Mouse (Mus musculus): Measurements from ENCODE around the gene Twf2. TPM values are rescaled to one million over a fixed set of nuclear protein-coding genes. Genes with fewer than 3 reads are reported as not detected.

Gene Twf2
- total and polyA plus RNA-seq, 3 experiments = 66.8 to 101 TPM; not detected in 1

- H3K36me3 ChIP-seq (ENCODE audit: control insufficient read depth in 1 of 2, insufficient read depth in 2 of 2, low read length in 2 of 2) = no peaks in the 10 kb centered on the region; a peak in 1 of 4 replicates
- H3K9ac ChIP-seq (ENCODE audit: control insufficient read depth, low read depth, low read length, poor library complexity, severe bottlenecking) = no peak overlapping the region
- H3K27ac ChIP-seq (ENCODE audit: control insufficient read depth, low read depth, low read length) = no peak overlapping the region
- H3K27me3 ChIP-seq (ENCODE audit: control insufficient read depth in 1 of 2, insufficient read depth in 2 of 2, low read length in 2 of 2) = no peaks in the 10 kb centered on the region
- no peaks in the 10 kb centered on the region for H3K79me2 ChIP-seq (ENCODE audit: control insufficient read depth, insufficient read depth, low read length, poor library complexity)
- no peak for DNase-seq (ENCODE audit: low read depth, low spot score)
- H3K4me1 ChIP-seq (ENCODE audit: control insufficient read depth in 1 of 2, insufficient read depth in 2 of 2, low read length in 2 of 2) = peaks cover 0 to 7% of the 10 kb centered on the region in 2 experiments; a peak in 1 of 4 replicates
- TF ChIP-seq ZNF384 (IDR thresholded peaks at IDR 0.05; ENCODE audit: low read depth, low read length) (no peak), MYC (IDR thresholded peaks at IDR 0.05; ENCODE audit: low read depth, low read length) (no peak), UBTF (IDR thresholded peaks at IDR 0.05; ENCODE audit: borderline replicate concordance, insufficient read depth, low read depth, low read length) (no peak), MEF2A (IDR thresholded peaks at IDR 0.05; ENCODE audit: extremely low read depth, insufficient replicate concordance, low read depth, low read length, poor library complexity, severe bottlenecking) (no peak), BHLHE40 (IDR thresholded peaks at IDR 0.05; ENCODE audit: borderline replicate concordance, low read depth, low read length) (no peak), MAFK (IDR thresholded peaks at IDR 0.05; ENCODE audit: borderline replicate concordance, low read depth, low read length) (no peak)
- H3K4me3 ChIP-seq (ENCODE audit: control insufficient read depth in 1 of 2, insufficient read depth in 1 of 2, low read depth in 2 of 2, low read length in 2 of 2) = no peak overlapping the region
- H3K9me3 ChIP-seq (replicated peaks; ENCODE audit: insufficient read depth, low read length) = no peaks in the 10 kb centered on the region
Measured at GRCm38 (mm10) chr9:106231816-106232215, 28.9 kb downstream of the Twf2 start.

GRCm38 (mm10) chr9:106232956-106233355 lies 30.0 kb downstream of the Twf2 start:
- TF ChIP-seq E2F4 (IDR thresholded peaks at IDR 0.05; ENCODE audit: borderline replicate concordance, low read depth, low read length) = no peak
- no peak for TF ChIP-seq MYB (IDR thresholded peaks at IDR 0.05; ENCODE audit: low read depth, low read length)
- no peak for TF ChIP-seq KAT2A (conservative IDR thresholded peaks at IDR 0.05; ENCODE audit: low read depth, low read length)
- TF ChIP-seq UBTF (IDR thresholded peaks at IDR 0.05; ENCODE audit: borderline replicate concordance, insufficient read depth, low read depth, low read length) = no peak
- no peak for TF ChIP-seq ELF1 (IDR thresholded peaks at IDR 0.05; ENCODE audit: low read depth, low read length)
- no peak for TF ChIP-seq POLR2AphosphoS2 (IDR thresholded peaks at IDR 0.05; ENCODE audit: low read length)
- peaks cover 0 to 7% of the 10 kb centered on the region in 2 experiments; a peak in 1 of 4 replicates for H3K4me1 ChIP-seq (ENCODE audit: control insufficient read depth in 1 of 2, insufficient read depth in 2 of 2, low read length in 2 of 2)
- H3K36me3 ChIP-seq (ENCODE audit: control insufficient read depth in 1 of 2, insufficient read depth in 2 of 2, low read length in 2 of 2) = no peaks in the 10 kb centered on the region; a peak in 1 of 4 replicates

GRCm38 (mm10) chr9:106233953-106234352 lies 31.0 kb downstream of the Twf2 start:
- Histone ChIP-seq H3K9me3 (replicated peaks; ENCODE audit: insufficient read depth, low read length) (no peaks in the 10 kb centered on the region), H3K27me3 (ENCODE audit: control insufficient read depth in 1 of 2, insufficient read depth in 2 of 2, low read length in 2 of 2) (no peaks in the 10 kb centered on the region), H3K9ac (ENCODE audit: control insufficient read depth, low read depth, low read length, poor library complexity, severe bottlenecking) (no peak overlapping the region), H3K4me1 (ENCODE audit: control insufficient read depth in 1 of 2, insufficient read depth in 2 of 2, low read length in 2 of 2) (peaks cover 0 to 7% of the 10 kb centered on the region in 2 experiments; a peak in 1 of 4 replicates), H3K27ac (ENCODE audit: control insufficient read depth, low read depth, low read length) (no peak overlapping the region), H3K4me3 (ENCODE audit: control insufficient read depth in 1 of 2, insufficient read depth in 1 of 2, low read depth in 2 of 2, low read length in 2 of 2) (no peak overlapping the region), H3K36me3 (ENCODE audit: control insufficient read depth in 1 of 2, insufficient read depth in 2 of 2, low read length in 2 of 2) (peaks cover 0 to 3% of the 10 kb centered on the region in 2 experiments; a peak in 2 of 4 replicates), H3K79me2 (ENCODE audit: control insufficient read depth, insufficient read depth, low read length, poor library complexity) (no peaks in the 10 kb centered on the region)
- DNase-seq (ENCODE audit: low read depth, low spot score) = no peak
- no peak for TF ChIP-seq TCF12 (IDR thresholded peaks at IDR 0.05; ENCODE audit: low read depth, low read length)
- TF ChIP-seq MYC (IDR thresholded peaks at IDR 0.05; ENCODE audit: low read depth, low read length) = no peak
- no peak for TF ChIP-seq USF2 (IDR thresholded peaks at IDR 0.05; ENCODE audit: borderline replicate concordance in 1 of 2, insufficient read depth in 1 of 2, low read depth in 1 of 2, low read length in 2 of 2)
- no peak for TF ChIP-seq CTCF (IDR thresholded peaks at IDR 0.05 in 2 of 3, conservative IDR thresholded peaks at IDR 0.05 in 1 of 3; ENCODE audit: control insufficient read depth in 1 of 3, insufficient read depth in 1 of 3, low read depth in 2 of 3, low read length in 3 of 3, poor library complexity in 1 of 3, severe bottlenecking in 1 of 3)
- no peak for TF ChIP-seq ZMIZ1 (IDR thresholded peaks at IDR 0.05; ENCODE audit: low read depth, low read length)
- TF ChIP-seq SIN3A (IDR thresholded peaks at IDR 0.05; ENCODE audit: low read length) = no peak
- no peak for TF ChIP-seq BHLHE40 (IDR thresholded peaks at IDR 0.05; ENCODE audit: borderline replicate concordance, low read depth, low read length)

More at GRCm38 (mm10) chr9:106232956-106233355, 30.0 kb downstream of the Twf2 start:
- H3K9ac ChIP-seq (ENCODE audit: control insufficient read depth, low read depth, low read length, poor library complexity, severe bottlenecking) = no peak overlapping the region
- no peak for DNase-seq (ENCODE audit: low read depth, low spot score)
- no peaks in the 10 kb centered on the region for H3K79me2 ChIP-seq (ENCODE audit: control insufficient read depth, insufficient read depth, low read length, poor library complexity)
- no peaks in the 10 kb centered on the region for H3K27me3 ChIP-seq (ENCODE audit: control insufficient read depth in 1 of 2, insufficient read depth in 2 of 2, low read length in 2 of 2)
- H3K4me3 ChIP-seq (ENCODE audit: control insufficient read depth in 1 of 2, insufficient read depth in 1 of 2, low read depth in 2 of 2, low read length in 2 of 2) = no peak overlapping the region
- no peak overlapping the region for H3K27ac ChIP-seq (ENCODE audit: control insufficient read depth, low read depth, low read length)
- no peaks in the 10 kb centered on the region for H3K9me3 ChIP-seq (replicated peaks; ENCODE audit: insufficient read depth, low read length)

Data from MEL (cell line).